Mouse (Mus musculus) cortical plate, adult 2 months (tissue): ENCODE data around the gene Tnfsf4.

Experiments
- CTCF ChIP-seq: fragments of 200-500 bp; IDR thresholded peaks from 2 replicates; pipeline ENCODE4 v1.5.1; 2011; ENCODE audit warnings: mild to moderate bottlenecking, control low read depth, low read length; ENCODE audit not compliant: insufficient read depth; ENCODE audit errors: extremely low read depth
- POLR2A ChIP-seq: fragments of 200-500 bp; IDR thresholded peaks from 2 replicates; pipeline ENCODE4 v1.6.1; 2011; ENCODE audit warnings: mild to moderate bottlenecking, low read length, control low read depth; ENCODE audit not compliant: insufficient read depth; ENCODE audit errors: extremely low read depth

GRCm38 (mm10) chr1:161392906-161393305 lies 2.3 kb upstream of the Tnfsf4 start:
- TF ChIP-seq CTCF (no peak), POLR2A (no peak)
